7 mouse cellular contexts compared by ENCODE assay signal in genomic region chr9:72880225-72880960, GRCm38 (mm10). TPM values are rescaled to one million over a fixed set of nuclear protein-coding genes. Genes with fewer than 3 reads are reported as not detected.
DNase-seq lines count a peak whose midpoint lies in the region; ATAC-seq and TF ChIP-seq lines count a peak whose summit lies in the region.

No protein-coding gene starts in this region.

- peak overlapping the region; percentile 6; the same call in 1 of the 2 replicates for H3K4me2 ChIP-seq in midbrain, embryonic 11.5 days
- no peak overlapping the region for H3K4me2 ChIP-seq in midbrain, embryonic 16.5 days (ENCODE audit: low read length)
- no peak overlapping the region for H3K4me2 ChIP-seq in stomach, postnatal 0 days (replicated peaks; ENCODE audit: low read depth)

- no peak for TF ChIP-seq CTCF in stomach, postnatal 0 days (IDR thresholded peaks at IDR 0.05; ENCODE audit: low read depth)

- no peak overlapping the region for H3K4me3 ChIP-seq in midbrain, embryonic 11.5 days (ENCODE audit: low read depth, low read length)
- H3K4me3 ChIP-seq in midbrain, embryonic 16.5 days (ENCODE audit: low read depth, low read length), result no peak overlapping the region
- H3K4me3 ChIP-seq in heart, embryonic 10.5 days, result peak overlapping the region; percentile 24; the same call in 1 of the 2 replicates
- H3K4me3 ChIP-seq in stomach, postnatal 0 days (ENCODE audit: low read depth, low read length), result no peak overlapping the region

- WGBS in midbrain, embryonic 11.5 days, result 10% methylated on average over 16 of the region's 16 CpGs
- WGBS in midbrain, embryonic 16.5 days, result 18% methylated on average over 16 of the region's 16 CpGs
- WGBS in heart, embryonic 10.5 days, result 30% methylated on average over 16 of the region's 16 CpGs
- WGBS in stomach, postnatal 0 days, result 45% methylated on average over 16 of the region's 16 CpGs

- H3K9ac ChIP-seq in midbrain, embryonic 11.5 days (ENCODE audit: low read length), result peak overlapping the region; percentile 46; the same call in 1 of the 2 replicates
- H3K9ac ChIP-seq in midbrain, embryonic 16.5 days (ENCODE audit: low read depth, low read length), result no peak overlapping the region
- H3K9ac ChIP-seq in stomach, postnatal 0 days (ENCODE audit: low read length), result no peak overlapping the region

- no peaks in the 10 kb centered on the region for H3K9me3 ChIP-seq in midbrain, embryonic 11.5 days (ENCODE audit: control insufficient read depth, low read length)
- no peaks in the 10 kb centered on the region for H3K9me3 ChIP-seq in midbrain, embryonic 16.5 days (replicated peaks; ENCODE audit: control insufficient read depth, low read length, poor library complexity, severe bottlenecking)
- no peaks in the 10 kb centered on the region for H3K9me3 ChIP-seq in heart, embryonic 10.5 days
- H3K9me3 ChIP-seq in stomach, postnatal 0 days (ENCODE audit: control insufficient read depth, low read length), result no peaks in the 10 kb centered on the region

- no peaks in the 10 kb centered on the region for H3K27me3 ChIP-seq in midbrain, embryonic 11.5 days (ENCODE audit: control insufficient read depth, insufficient read depth, low read length)
- no peaks in the 10 kb centered on the region for H3K27me3 ChIP-seq in midbrain, embryonic 16.5 days (ENCODE audit: control insufficient read depth, insufficient read depth, low read depth, low read length)
- H3K27me3 ChIP-seq in heart, embryonic 10.5 days (ENCODE audit: insufficient read depth, poor library complexity, severe bottlenecking), result no peaks in the 10 kb centered on the region
- no peaks in the 10 kb centered on the region for H3K27me3 ChIP-seq in stomach, postnatal 0 days (ENCODE audit: control insufficient read depth, insufficient read depth, low read length)

- H3K4me1 ChIP-seq in midbrain, embryonic 11.5 days (ENCODE audit: control insufficient read depth, insufficient read depth, low read length), result peaks cover 45% of the 10 kb centered on the region
- H3K4me1 ChIP-seq in midbrain, embryonic 16.5 days (ENCODE audit: control insufficient read depth, insufficient read depth, low read length), result peaks cover 6% of the 10 kb centered on the region
- peaks cover 56% of the 10 kb centered on the region for H3K4me1 ChIP-seq in heart, embryonic 10.5 days
- peaks cover 4% of the 10 kb centered on the region; the same call in 1 of the 2 replicates for H3K4me1 ChIP-seq in stomach, postnatal 0 days (replicated peaks; ENCODE audit: control insufficient read depth, insufficient read depth)

- peak overlapping the region; percentile 93 for H3K27ac ChIP-seq in midbrain, embryonic 11.5 days (ENCODE audit: low read depth, low read length)
- H3K27ac ChIP-seq in midbrain, embryonic 16.5 days (ENCODE audit: low read length), result no peak overlapping the region
- H3K27ac ChIP-seq in heart, embryonic 10.5 days, result peak overlapping the region; percentile 87
- H3K27ac ChIP-seq in stomach, postnatal 0 days (replicated peaks), result no peak overlapping the region; the same call in 1 of the 2 replicates

- no peaks in the 10 kb centered on the region for H3K36me3 ChIP-seq in midbrain, embryonic 11.5 days (ENCODE audit: control insufficient read depth, insufficient read depth, low read length)
- H3K36me3 ChIP-seq in midbrain, embryonic 16.5 days (ENCODE audit: control insufficient read depth, insufficient read depth, low read length), result no peaks in the 10 kb centered on the region
- peaks cover 5% of the 10 kb centered on the region for H3K36me3 ChIP-seq in heart, embryonic 10.5 days
- H3K36me3 ChIP-seq in stomach, postnatal 0 days (ENCODE audit: control insufficient read depth, insufficient read depth, low read length), result no peaks in the 10 kb centered on the region

- peak; percentile 87 for ATAC-seq in midbrain, embryonic 11.5 days (ENCODE audit: low FRiP score)
- ATAC-seq in midbrain, embryonic 16.5 days, result no peak
- ATAC-seq in stomach, postnatal 0 days (ENCODE audit: low FRiP score, low TSS enrichment), result no peak

- no peak for TF ChIP-seq EP300 in stomach, postnatal 0 days (optimal IDR thresholded peaks at IDR 0.05)

- peak; percentile 95 for DNase-seq in midbrain, embryonic 11.5 days (ENCODE audit: low spot score, missing footprints)
- peak; percentile 79 for DNase-seq in heart, embryonic 10.5 days (ENCODE audit: low spot score)
- DNase-seq in kidney, postnatal 25 days, result peak; percentile 43 to 54
- peak; percentile 33 for DNase-seq in stomach, postnatal 0 days (ENCODE audit: low spot score)
- DNase-seq in left cerebral cortex, adult 8-10 months (ENCODE audit: low spot score in 2 of 2), result no peak
- DNase-seq in layer of hippocampus, postnatal 14 days (ENCODE audit: low spot score in 2 of 2), result no peak

RNA-seq across cellular contexts. Expression of gene Pygo1, which starts 45.1 kb away (rescaled TPM):
- polyA plus RNA-seq in midbrain, embryonic 11.5 days (2014; fragmentation: Nextera tagmentation; extraction: Ambion mirVana), result 10.1 and 10.8 TPM in 2 replicates
- 13.5 and 14.2 TPM in 2 replicates for polyA plus RNA-seq in midbrain, embryonic 16.5 days (2015; fragmentation: Nextera tagmentation; extraction: Ambion mirVana)
- polyA plus RNA-seq in heart, embryonic 10.5 days (2016; fragmentation: Nextera tagmentation; extraction: Ambion mirVana), result 1.6 and 2.2 TPM in 2 replicates
- 1.1 and 1.4 TPM in 2 replicates for polyA plus RNA-seq in stomach, postnatal 0 days (2015; fragmentation: Nextera tagmentation; extraction: Ambion mirVana)
- 10 to 100 TPM; 16.5 to 19.2 (median 17.9) TPM for total RNA-seq in left cerebral cortex, adult 8-10 months (2022)
- 10 to 100 TPM; 26.0 to 28.6 TPM for total RNA-seq in layer of hippocampus, postnatal 14 days (2021)

Comparison
In these comparisons a context has a peak if more than half of its experiments do, and no peak if none do; other contexts are left out.
1. H3K27ac ChIP-seq: peak in midbrain, embryonic 11.5 days (single experiment) and heart, embryonic 10.5 days (single experiment); none in midbrain, embryonic 16.5 days (single experiment) and stomach, postnatal 0 days (single experiment).
2. DNase-seq: peak in midbrain, embryonic 11.5 days (single experiment), heart, embryonic 10.5 days (single experiment), kidney, postnatal 25 days (2 of 2) and stomach, postnatal 0 days (single experiment); none in left cerebral cortex, adult 8-10 months (0 of 2) and layer of hippocampus, postnatal 14 days (0 of 2).